Mouse (Mus musculus): Measurements from ENCODE around the gene Ttc28.

Gene Ttc28

DNA sequence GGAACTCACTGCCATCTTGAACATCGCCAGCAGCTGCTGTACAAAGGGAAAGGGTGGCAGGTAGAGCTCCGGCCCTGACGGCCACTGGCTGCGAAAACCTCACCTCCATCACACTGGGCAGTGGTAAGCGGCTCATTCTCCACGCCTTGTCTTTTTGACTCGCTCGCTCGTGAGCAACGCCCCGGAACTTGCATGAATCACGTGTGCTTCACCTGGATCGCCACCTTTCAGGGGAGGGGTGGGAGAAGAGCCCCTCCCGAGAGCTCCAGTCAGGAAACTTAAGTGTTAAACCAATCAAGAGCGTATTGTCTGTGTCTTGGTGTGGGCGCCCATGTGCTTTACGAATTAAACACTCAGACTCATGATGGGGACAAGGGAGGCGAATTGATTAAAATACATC is 252.0 kb downstream of the Ttc28 start:
- in situ Hi-C loops (cut with MboI) = no loop called here

DNA sequence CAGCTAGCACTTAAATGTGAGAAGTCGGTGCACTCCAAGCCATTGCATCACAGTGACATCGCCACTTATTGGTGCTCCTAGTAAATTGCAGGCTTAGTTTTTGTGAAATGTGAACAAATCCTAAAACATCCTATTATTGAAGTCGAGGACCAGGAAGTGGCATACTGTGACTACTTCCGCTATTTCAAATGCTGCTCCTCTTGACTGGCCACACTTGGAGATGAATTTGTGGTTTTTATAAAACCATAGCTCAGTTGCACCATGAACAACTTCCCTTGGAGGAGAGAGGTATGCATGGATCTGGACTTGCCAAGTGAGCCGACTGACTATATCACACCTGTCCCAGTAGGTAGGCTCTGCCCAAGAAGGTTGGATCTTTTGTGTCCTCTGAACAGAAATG is 253.5 kb downstream of the Ttc28 start:
- in situ Hi-C loops (cut with MboI) = no loop called here

DNA sequence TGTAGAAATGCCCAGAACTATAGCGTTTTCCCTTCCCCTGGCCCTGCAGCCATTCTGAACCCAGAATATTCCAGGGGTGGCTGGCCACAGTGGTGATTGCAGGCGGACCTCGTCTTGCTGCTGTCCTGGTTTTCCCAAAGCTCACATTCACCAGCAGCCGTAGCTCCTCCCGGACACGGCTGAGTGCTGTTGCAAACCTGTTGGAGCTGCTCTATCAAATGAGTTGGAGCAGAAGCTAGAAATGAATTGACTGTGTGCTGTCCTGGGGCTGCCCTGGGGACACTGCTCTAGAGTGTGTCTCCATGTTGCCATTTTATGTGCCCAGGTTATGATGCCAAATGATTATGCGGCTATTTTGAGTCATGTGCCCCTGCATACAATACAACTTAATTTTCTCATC is 254.2 kb downstream of the Ttc28 start:
- in situ Hi-C loops (cut with MboI) = no loop called here

- in situ Hi-C loops (cut with MboI) = no loop called here
Observed at GRCm38 (mm10) chr5:111137283-111137682, 257.7 kb downstream of the Ttc28 start.

DNA sequence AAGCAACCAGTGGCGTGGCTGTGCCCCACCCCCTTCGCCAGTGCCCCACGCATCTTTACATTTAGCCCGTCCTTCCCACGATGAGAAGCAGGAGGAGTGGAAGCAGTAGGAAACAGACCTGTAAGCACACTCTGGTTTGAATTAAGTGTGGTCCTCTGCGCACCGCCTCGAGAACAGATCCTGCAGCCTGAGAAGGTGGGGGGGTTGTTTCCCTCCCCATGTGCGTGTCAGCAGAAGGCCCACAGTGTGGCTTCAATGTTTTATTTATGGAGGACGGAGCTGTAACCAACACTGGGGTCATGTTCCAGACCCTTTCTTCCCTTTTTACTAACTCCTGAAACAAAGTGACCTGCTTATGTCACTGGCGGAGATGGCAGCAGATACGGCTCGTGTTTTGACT is 258.1 kb downstream of the Ttc28 start:
- in situ Hi-C loops (cut with MboI) = no loop called here

DNA sequence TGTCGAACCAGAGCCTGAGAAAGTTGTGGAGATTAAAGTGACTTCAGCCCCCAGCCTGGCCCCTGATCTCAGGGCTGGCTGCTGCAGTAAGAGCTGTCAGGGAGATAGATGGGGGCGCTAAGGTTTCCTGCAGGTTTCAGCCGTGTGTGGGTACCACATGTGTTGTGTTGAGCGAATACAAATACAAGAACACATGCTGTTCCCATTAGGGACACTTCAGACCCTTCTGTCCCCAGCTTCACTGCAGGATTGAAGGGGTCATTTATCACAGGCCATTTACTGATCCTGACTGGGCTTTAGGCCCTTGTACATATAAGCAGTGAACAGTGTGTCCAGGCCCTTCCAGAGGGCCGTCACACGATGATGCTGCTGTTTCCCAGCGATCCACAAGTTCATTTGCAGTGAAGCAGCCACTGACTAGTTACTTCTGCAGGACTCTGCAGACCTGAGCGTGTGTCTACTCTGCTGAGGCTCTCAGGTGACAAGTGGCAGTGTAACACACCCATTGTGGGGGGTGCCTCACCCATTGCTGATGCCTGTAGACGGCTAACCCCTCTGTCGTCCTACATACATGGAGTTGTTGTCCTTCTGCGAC is 258.7 kb downstream of the Ttc28 start:
- in situ Hi-C loops (cut with MboI) = no loop called here

- in situ Hi-C loops (cut with MboI) = no loop called here
Observed at GRCm38 (mm10) chr5:111138927-111139565, 259.4 kb downstream of the Ttc28 start.

- in situ Hi-C loops (cut with MboI) = no loop called here
Observed at GRCm38 (mm10) chr5:111139622-111140021, 260.0 kb downstream of the Ttc28 start.

DNA sequence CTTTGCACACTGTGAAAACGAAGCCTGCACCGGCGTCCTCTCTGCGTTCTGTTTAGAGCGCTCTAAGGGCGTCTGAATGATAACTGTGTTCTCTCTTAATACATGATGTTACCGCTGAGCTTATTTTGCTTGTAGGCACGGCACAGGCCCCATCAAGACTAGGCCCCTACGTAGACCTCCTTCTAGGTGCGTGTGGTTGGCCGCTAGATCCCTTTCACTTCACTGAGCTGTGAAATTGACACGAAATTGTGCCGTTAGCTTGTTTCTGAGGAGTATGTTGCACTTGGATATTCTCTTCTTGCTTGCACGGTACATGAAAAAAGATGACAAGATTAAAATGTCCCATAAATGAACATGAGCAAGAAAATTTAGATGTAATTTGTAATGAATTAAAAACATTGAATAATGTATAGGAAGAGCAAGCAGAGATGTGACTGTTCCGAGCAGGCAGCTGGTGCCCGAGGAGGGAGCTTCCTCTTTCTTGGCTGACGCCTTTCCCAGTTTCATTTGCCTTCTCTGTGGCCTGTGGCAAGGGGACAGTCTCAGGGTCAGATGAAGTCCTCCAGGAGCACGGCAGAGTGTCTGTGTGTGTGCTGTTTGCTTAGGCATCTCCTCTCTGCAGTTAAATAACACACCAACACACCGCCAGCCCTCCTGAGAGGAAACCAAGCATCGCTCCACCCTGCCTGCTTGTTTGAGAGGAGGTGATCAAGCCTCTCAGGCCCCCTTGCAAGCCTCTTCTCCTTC is 261.7 kb downstream of the Ttc28 start:
- in situ Hi-C loops (cut with MboI) = no loop called here

GRCm38 (mm10) chr5:111142837-111143236 is 263.2 kb downstream of the Ttc28 start:
- in situ Hi-C loops (cut with MboI) = no loop called here

DNA sequence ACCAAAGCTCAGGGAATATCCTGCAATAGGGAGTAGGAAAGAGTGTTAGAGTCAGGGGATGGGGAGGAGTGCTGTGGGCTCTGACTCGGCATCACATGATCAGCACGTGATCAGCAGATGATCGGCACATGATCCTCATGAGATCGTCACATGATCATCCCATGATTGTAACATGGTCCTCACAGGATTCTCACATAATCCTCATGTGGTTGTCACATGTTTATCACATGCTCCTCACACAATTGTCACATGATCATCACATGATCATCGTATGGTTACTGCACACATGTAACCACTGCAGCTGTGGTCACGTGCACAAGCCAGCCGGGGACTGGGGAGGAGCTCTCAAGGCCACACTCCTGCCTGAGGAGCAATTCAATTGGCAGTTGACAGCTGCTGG is 264.8 kb downstream of the Ttc28 start:
- in situ Hi-C loops (cut with MboI) = no loop called here

DNA sequence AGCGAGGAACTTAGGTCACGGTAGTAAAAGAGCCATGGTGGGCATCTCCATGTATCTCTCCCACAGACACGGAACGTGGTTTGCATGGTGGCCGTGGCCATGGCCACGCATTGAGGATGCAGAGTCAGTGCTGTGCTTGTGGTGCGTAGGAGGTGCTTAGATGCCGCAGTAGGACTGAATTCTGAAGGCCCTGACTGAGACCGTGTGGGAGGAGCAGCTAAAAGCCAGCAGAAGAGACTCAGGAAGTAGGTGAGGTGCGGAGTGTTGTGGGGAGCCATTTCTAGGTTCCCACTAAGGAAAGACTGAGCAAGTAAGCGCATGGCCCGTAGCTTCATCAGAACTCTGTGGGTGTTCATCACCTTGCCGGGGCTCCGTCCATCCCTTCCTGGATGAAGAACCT is 271.0 kb downstream of the Ttc28 start:
- in situ Hi-C loops (cut with MboI) = no loop called here

- in situ Hi-C loops (cut with MboI) = no loop called here
Observed at GRCm38 (mm10) chr5:111151882-111152759, 272.5 kb downstream of the Ttc28 start.

GRCm38 (mm10) chr5:111154586-111154985 is 275.0 kb downstream of the Ttc28 start:
- in situ Hi-C loops (cut with MboI) = no loop called here

- in situ Hi-C loops (cut with MboI) = no loop called here
Observed at GRCm38 (mm10) chr5:111155271-111155670, 275.7 kb downstream of the Ttc28 start.

DNA sequence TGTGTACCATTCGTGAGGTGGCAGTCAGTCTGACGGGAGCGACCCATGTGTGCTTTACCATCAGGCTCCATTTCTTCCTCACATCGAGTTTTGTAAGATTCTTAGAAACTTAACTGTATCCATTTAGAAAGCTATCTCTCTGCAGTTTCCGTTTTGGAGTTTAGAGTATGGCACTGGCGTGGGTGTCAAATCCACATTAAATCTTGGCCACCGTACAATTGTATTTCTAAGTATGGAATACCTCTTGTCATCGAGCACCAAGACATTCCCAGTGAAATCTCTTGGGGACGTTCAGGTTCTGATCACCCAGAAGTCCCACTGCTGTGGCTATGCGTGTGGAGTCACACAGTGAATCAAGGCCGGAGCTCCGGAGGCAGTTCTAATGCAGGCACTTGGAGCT is 276.3 kb downstream of the Ttc28 start:
- in situ Hi-C loops (cut with MboI) = no loop called here

GRCm38 (mm10) chr5:111158266-111158665 is 278.7 kb downstream of the Ttc28 start:
- in situ Hi-C loops (cut with MboI) = no loop called here

GRCm38 (mm10) chr5:111159628-111160321 is 280.2 kb downstream of the Ttc28 start:
- in situ Hi-C loops (cut with MboI) = no loop called here

GRCm38 (mm10) chr5:111161146-111161930 is 281.7 kb downstream of the Ttc28 start:
- in situ Hi-C loops (cut with MboI) = no loop called here

DNA sequence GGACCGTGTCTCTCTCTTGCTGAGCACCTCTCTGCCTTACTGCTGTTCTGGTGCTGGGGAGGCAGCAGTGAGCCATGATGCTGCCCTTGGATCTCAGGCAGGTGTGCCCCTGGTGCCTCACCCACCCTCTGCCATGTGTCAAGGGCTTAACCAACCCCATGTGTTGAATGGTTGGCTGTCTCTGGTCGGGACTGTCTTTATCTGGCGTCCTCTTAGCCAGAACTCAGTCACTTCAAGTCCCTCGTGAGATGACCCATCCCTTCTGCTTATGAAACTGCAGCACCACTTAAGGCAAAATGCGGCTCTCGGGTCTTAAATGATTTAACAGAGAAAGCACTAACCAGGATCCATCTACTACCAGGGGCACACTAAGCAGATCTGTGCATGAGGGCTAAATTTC is 283.3 kb downstream of the Ttc28 start:
- in situ Hi-C loops (cut with MboI) = no loop called here

DNA sequence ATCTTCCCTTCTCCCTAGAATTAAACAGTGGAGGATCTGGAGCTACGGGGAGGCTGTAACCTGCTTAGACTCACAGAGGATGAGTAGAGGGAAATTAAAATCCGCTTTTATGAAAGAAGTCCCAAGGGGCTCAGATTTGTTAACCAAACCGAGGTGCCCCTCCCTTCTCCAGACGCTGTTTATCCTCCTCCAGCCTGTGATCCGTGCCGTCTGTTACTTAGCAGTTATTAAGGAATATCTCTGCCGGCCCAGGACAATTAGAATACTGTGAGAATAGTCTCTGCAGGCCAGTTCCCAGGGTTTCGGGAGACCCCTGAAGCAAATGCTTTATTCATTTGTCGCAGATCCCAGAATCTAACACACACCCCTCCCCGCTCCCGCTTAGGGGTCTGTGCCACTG is 283.8 kb downstream of the Ttc28 start:
- in situ Hi-C loops (cut with MboI) = no loop called here

Data from mature B cell (primary cell).